Mouse (Mus musculus): ENCODE results near the gene Hat1.

The Hat1 gene

GRCm38 (mm10) chr2:71466861-71467450 lies 78.2 kb downstream of the Hat1 start:
- DNase-seq, result peak; percentile 67

DNA sequence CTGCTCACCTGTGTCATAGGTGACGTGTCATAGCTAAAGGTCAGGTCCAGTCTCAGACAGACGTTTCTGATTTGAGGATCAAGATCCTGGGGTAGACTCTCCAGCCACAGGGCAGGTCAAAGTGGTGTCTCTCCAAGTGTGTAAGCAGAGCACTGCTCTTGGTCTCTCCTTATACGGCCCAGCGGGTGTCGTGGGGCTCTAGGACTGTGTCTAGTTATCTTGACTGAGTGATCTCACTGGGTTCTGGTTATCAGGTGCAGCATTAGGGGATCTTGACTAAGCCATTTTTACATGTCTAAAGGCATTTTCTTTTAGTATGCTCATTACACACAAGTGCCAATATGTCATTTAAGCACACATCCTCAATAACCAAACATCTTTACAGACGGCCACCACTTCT lies 82.3 kb downstream of the Hat1 start:
- no peak for DNase-seq

DNA sequence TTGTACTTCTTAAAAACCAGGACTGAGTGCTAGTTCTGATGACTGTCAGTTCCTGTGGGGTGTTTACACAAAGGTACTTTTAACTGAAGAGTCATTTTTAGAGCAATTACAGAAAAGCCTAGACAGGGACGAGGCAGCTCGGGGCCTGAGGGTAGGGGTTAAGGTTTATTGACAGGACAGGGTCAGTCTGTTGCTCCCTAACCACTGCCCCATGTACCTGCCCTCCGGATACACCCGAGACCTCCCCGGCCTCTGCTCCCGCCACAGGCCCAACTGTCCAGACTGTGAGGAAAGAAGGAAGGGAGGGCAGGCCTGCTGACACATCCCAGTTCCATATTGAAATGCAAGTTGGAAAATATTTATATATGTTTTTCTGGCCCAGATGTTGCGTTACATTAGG lies 85.1 kb downstream of the Hat1 start:
- no peak for DNase-seq

DNA sequence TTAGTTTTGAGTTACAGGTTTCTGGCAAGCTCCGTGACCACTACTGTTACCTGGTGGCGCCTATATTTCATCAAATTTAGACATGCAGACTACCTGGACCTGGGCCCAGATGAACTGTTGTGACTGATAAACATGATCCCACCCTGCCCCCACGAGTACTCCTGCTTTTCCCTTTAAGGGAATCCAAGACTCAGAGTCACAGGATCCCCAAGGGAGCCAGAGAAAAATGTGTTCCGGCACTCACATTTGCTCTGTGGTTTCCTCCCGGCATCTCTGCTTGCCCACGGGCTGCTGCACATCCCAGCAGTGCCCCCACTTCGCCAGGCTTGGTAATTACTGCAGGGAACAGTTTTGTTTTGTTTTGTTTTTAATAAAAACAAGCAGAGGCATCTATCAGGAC lies 85.6 kb downstream of the Hat1 start:
- DNase-seq, result no peak

GRCm38 (mm10) chr2:71475311-71475710 lies 86.6 kb downstream of the Hat1 start:
- DNase-seq, result no peak

DNA sequence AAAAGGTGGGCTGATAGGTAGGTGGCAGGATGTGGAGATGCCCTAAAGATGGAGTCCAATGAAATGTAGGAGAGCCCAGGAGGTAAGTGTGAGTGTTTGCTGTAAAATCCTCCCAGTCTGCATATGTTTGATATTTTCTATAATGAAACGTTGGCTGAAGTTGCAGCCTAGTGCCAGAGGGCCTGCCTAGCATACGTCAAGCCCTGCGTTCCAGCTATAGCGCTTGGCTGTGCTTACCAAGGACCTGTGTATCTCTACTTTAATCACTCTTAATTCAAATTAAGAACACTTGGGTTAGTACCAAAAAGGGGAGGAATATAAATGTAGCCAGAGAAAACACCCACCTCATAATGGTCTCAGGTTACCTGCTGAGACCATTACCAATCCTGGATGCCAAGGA lies 87.0 kb downstream of the Hat1 start:
- DNase-seq, result no peak

DNA sequence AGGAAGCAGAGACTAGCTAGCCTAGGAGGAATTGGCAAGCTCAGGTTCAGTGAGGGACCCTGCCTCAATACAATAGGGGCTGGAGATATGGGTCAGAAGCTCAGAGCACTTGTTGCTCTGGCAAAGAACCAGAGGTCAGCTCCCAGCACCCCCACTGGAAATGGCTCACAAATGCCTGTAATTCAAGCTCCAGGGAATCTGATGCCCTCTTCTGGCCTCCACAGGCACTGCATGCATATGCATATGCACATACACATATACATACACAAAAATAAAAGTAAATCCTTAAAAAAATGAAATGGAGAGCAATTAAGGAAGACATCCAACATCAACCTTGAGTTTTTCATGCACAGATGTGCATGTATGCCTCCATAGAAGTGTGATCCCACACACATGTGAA lies 89.0 kb downstream of the Hat1 start:
- no peak for DNase-seq

DNA sequence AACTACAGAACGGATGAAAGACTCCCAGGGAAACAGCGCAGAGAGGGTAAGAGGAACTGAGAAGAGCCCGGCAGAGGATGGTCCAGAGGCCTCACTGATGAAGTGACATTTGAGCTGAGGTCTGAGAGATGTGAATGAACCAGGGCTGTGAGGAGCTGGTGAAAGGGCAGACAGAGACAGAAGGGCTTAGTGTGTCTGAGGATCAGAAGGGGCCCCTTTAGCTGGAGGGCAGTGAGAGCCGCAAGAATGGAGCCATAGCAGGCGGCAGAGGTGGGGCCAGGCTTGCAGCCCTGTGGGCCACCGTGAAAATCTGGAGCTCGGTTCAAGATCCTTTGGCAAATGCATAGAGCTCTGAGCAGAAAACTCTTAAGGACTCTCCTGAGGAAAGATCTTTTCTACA lies 91.2 kb downstream of the Hat1 start:
- DNase-seq, result no peak

GRCm38 (mm10) chr2:71481825-71482224 lies 93.1 kb downstream of the Hat1 start:
- no peak for DNase-seq

- no peak for DNase-seq
Measured at GRCm38 (mm10) chr2:71483046-71483716, 94.4 kb downstream of the Hat1 start.

DNA sequence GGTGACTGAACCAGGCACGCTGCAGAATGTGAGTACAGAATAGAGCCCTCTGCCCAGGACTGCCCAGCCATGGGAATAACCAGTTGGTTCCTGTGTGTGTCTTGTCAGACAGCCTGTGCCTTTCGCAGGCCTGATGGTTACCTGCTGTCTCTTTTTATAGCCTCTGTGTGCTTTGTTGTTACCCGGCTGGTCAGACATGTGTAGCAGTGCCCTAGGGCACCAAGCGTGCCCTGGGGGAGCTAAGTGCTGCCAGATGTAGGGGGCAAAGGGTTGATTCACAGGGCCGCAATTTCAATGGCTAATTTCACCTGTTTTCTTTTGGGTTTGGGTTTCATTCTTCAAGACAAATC lies 94.9 kb downstream of the Hat1 start:
- DNase-seq, result no peak

Measured in cerebellum, adult 11-12 months (tissue).